Mouse (Mus musculus) embryo, embryonic 10 days (tissue): Measurements from ENCODE around the gene Gm10053.

Source experiments
- DNase-seq: peaks from one replicate; pipeline ENCODE4 v3.0.0-alpha.2; 2015; ENCODE audit warnings: low spot score

The Gm10053 gene

DNA sequence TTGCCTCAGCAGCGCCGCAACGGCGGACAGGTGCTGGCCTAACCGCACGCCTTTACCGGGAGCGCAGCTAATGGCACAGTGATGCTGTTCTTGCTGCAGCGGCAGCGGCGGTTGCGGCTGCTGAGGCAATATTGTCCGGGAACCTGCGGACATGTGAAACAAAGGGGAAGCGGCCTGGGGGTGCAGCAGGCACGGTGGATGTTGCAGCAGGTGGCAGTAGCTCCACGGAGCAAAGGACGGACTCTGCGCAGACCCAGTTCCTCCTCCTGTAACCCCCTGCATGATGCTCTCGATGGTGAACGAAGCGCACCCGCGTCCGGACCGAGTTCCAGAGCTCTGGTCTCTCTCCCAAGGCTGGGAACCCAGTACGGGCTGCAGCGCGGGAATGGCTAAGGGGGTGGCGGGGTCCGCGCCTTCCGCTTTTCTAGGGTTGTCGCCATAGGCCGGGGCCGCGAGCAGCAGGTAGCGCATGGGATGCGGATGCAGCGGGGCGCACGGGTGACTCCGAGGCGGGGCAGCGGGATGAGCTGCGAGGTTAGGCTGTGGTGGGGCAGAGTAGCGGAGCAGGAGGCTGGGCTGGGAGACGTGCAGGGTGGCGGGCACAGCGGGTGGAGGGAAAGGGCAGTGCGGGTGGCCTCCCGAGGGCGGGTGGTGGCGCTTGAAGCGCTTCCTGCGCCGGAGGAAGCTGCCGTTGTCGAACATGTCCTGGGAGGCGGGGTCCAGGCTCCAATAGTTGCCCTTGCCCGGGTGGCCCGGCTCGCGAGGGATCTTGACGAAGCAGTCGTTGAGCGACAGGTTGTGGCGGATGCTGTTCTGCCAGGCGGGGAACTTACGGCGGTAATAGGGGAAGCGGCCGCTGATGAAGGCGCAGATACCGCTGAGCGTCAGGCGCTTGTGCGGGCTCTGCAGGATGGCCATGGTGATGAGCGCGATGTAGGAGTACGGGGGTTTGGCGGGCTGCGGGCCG lies 24.4 kb downstream of the Gm10053 start:
- DNase-seq, result peak; percentile 53

DNA sequence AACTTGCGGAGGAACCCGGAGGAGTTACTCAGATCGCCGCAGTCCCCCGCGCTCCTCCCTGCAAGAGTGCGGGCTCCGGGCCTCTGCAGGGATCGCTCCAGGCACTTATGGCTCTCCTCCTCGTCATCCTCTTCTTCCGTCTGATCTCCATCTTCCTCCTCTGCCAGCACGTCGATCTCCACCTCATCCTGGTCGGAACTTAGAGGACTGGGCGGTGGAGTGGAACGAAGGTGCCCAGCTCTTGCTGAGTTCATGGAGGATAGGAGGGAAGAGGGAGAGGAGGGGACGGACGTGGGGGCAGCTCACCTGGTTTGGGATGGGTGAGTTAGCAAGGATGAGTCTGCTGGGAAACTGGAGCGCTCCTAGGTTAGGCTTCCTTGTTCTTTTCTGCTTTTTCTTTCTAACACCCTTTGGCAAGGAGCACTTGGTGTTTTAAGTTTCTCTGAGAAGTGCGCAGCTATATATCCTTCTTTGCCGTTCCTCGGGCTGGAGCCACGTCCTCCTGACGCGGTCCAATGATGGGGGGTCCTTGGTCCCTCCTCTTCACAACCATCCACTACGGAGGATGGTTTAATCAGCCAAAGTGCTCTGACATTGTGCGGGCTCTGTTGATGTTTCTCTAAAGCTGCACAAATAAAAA lies 25.2 kb downstream of the Gm10053 start, which contains the start of gene Foxd4:
Gene Foxd4 (minus strand): TSS at position 617 of the 640 bp plus-strand sequence.
- DNase-seq, result peak; percentile 12

DNA sequence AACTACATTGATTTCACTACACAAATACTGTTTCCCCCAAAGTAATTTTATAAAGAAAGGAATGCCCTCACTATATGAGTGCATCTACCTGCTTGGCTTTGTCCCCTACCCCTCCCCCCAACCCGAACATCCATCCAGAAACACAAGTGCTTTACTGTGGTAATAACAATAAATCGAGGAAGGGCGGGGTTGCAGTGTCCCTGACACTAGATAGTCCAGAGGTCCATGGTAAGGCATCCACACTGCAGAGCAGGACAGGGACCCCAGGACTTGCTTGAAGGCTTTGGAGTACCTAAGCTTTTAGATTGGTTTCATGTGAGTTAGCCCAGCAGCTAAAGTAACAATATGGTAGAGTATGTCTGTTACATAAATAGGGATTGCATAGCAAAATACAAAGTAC lies 26.2 kb downstream of the Gm10053 start:
- no peak for DNase-seq

DNA sequence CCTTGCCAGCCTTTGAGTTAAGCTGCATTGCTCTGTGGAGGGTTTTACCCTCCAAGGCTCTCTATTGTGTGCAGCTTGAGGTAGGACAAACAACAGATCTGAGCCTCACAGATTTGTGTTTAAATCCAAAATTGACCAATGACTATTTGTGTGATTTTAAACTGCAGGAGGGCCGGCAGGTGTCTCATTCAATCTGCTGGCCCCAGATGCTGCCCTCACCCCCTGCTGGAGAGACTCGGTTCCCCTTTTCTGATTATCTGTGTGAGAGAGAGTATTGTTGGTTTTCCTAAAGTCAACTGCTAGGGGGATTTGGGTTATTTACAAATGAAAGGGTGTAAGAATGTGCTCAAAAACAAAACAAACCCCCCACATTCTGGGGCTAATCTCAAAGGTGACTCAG lies 26.8 kb downstream of the Gm10053 start:
- no peak for DNase-seq

DNA sequence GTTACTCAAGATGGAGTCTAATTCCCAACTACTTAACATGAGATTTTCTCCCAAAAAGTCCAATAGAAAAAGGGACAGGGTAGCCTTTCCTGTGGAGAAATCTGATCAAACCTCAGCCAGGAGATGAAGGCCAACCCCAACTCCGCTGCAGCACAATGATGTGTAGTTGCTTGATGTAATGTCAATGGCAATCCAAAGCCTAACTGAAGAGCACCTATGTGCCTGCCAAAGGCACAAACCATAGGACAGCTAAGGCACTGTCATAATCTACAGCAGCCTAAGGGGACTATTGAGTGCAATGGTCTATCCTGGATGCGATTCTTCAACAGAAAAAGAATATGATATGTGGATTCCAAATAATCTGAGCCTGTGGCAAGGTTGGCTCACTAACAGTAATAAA lies 27.3 kb downstream of the Gm10053 start:
- DNase-seq, result no peak

DNA sequence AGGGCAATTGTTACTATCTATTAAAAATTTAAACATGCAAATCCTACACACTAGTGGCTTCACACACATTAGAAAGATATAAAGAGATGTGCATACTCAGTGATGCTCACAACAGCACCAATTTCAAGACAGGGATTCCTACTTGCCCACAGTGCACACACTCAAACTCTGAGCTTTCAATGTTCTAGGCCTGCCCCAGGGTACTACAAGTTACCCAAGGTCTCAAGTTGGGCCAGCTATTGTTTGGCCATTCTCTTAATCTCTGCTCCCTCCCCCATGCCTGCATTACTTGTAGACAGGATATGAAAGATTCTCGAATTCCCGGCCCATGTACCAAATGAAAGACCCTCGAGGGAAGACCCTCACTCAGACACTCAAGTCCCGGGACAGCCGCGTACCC lies 32.2 kb downstream of the Gm10053 start:
- DNase-seq, result no peak

DNA sequence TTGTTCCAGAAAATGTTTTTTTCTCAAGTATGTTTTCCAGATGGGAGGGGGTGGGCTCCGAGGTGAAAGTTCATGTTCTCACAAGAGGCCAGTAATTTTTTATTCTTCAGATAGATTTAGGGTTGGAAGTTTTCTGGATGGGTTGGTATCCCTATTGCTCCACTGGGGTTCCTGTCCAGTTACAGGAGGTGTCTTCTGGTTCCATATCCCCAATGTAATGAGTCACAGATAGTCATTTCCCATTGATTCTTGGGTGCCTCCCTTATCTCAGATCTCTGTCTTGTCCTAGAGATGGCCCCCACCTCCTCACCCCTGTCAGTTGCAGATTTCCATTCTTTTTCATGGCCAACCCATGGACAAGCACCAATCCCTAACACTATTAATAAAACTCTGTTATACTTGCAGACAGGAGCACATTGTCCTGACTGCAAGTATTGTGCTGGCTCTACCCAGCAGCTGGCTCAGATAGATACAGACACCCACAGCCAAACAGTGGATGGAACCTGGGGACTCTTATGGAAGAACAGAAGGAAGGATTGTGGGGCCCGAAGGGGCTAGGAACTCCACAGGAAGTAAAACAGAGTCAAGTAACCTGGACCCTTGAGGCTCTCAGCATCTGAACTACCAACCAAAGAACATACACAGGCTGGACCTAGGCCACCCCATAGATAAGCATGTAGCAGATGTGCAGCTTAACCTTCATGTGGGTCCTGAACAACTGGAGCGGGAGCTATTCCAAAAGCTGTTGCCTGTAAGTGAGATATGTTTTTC lies 33.1 kb downstream of the Gm10053 start:
- no peak for DNase-seq

DNA sequence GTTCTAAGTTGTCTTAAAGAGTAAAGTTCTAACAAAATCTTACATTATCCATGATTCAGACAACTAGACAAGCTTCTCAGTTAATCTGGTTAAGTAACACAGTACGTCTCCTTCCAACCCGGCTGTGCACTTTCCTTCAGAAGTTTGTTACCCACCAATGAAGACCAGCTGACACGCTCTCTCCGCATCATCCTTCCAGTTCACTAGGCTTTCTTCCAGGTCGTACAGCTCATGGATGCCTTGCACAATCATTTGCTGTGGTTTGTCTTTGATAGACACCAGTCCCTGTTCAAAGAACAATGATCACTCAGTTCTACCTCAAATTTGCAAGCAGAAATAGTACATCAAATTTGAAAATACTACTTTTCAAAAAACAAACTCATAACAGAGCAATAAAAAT lies 45.4 kb downstream of the Gm10053 start:
- no peak for DNase-seq
